Mouse (Mus musculus) heart, postnatal 4 days (tissue): Measurements from ENCODE around the gene Laptm5. TPM values are rescaled to one million over a fixed set of nuclear protein-coding genes. Genes with fewer than 3 reads are reported as not detected.

Source experiments
- DNase-seq: peaks from one replicate; pipeline ENCODE4 v3.0.0; 2021
- total RNA-seq, 2 experiments: library from RNA; stranded (reverse); gene quantifications; 2 replicates each; pipeline ENCODE4 v1.2.3; 2021

Gene Laptm5
- total RNA-seq, 2 experiments from 2014 or later = 10.1 to 13.4 TPM

DNA sequence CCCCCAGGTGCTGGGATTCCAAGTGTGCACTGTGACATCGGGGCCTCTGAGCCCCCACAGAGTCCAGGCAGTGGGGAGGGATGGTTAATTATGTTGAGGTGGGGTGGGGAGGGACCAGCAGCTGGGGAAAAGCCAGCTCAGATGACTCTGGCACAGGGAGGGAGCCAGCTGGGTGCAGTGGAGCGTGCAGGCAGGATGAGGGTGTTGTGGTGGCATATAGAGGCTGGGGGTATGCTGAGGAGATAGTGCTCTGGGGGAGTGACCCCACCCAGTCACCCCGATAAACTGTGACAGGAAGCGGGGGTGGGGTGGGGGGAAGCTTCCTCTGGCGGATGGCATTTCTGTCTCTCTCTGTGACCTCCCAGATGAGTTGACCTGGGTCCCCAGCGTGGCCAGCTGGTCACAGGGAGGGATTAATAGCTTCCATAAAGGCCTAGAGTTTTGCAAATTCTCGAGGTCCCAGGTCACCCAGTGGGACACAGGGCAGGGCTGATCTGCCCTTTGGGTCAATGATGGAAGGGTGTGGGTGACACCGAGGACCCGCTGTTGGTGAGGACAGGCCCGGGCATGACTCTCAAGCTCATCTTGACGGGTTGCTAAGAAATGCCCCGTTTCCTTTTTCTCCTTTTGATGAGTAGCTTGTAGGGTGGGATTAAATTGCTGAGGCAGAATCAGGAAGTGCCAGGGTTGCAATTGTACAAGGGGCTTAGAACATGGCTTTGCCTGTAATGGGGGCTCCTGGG lies 8.2 kb downstream of the Laptm5 start:
- DNase-seq = no peak

DNA sequence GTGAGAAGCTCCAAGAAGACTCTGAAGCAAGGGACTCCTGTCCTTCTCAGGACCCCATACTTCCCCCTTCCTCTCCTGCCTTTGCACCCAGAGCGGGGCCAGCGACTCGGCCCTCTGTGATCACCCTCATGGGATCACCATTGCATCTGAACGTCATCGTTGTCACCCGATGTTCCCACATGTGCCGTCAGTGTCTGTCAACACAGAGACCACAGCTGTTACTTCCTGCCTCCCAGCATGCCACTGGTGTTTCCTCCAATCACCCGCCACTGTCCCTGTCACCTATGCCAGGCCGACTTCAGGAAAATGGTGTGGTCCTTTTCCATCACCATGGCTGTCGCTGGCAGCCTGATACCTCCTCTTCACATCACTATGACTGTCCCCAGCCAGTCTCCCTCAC lies 9.1 kb downstream of the Laptm5 start:
- DNase-seq = no peak

GRCm38 (mm10) chr4:130926274-130926673 lies 13.3 kb downstream of the Laptm5 start:
- no peak for DNase-seq

DNA sequence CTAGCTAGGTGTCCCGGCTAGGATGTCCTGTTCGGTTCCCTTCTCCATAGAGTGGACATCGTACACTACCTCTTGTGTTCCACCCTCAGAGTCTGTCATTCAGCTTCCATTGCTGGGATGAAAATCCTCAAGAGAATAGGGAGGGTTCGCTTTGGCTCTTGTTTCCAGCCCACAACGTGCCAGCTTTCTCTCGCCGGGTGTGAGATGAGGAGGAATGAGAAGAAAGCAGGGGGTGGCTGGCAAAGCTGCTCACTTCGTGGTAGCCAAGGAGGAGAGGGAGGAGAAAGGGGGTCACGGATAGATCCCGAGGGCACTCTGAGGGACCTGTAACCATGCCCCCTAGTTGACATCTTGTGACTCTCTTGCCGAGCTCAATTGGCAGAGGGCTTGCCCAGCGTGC lies 14.9 kb downstream of the Laptm5 start:
- DNase-seq = no peak

GRCm38 (mm10) chr4:130942644-130943043 lies 29.7 kb downstream of the Laptm5 start:
- DNase-seq = no peak

GRCm38 (mm10) chr4:130944112-130944511 lies 31.2 kb downstream of the Laptm5 start, which contains the start of gene Matn1:
Gene Matn1 (plus strand): TSS chr4:130944385.
- DNase-seq = no peak

DNA sequence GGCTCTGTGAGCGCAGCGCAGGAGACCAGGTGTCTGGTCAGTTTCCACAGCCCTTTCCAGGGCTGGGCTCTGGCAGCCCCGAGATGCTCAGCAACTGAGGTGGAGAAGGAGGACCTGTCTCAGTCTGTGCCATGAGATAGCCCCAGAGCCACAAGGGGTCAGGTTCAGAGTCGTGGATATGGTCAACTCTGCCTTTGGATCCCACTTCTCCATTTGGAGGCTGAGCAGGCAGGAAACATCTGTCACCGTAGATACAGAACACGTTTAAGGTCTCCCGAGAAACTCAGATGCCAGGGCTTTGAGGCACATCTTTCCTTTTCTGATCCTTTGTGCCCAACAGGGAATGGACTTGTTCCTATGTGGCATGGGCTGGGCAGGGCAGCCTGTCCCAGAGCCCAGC lies 31.9 kb downstream of the Laptm5 start:
- no peak for DNase-seq

DNA sequence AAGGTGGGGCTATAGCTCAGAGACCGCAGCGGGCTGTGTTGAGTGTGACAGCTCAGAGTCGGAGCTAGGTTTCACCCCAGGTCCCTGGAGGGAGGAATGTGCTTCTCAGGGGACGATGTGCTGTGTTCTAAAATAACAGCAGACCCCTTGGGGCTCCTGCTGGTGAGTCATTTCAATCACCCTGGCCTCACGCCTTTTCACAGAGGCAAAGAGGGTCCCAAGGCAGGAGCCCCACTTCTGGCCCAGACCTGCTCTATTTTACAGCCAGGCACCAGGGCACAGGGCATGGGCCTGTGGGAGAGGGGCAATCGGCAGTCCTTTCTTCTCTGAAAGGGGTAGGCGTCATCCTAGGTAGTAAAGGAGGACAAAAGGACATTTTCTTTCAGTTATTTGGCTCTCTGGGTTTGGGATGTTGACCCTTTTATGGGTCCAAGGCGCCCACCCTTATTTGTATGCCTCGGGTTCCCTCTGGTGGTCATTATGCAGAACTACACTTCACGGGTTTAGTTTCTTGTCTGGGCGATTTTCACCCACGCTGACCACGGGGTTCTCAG lies 34.2 kb downstream of the Laptm5 start:
- DNase-seq = no peak

DNA sequence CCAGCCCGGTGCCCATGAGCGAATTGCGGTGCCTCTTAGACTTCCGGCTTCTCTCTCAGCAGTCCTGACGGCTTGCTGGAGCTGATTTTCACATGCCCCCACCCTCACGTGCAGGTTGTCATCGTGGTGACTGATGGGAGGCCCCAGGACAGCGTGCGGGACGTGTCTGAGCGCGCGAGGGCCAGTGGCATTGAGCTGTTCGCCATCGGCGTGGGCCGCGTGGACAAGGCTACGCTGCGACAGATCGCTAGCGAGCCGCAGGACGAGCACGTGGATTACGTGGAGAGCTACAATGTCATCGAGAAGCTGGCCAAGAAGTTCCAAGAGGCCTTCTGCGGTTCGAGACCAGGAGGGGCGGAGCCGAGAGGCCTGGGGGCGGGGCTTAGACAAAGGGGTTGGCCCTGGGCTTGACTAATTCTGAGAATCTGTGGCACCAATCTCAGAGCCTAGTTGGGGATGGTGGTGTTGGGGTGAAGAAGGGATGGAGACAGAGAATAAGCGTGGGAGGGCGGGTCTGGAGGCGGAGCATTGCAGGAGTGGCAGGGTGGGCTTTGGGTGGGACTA lies 37.0 kb downstream of the Laptm5 start:
- DNase-seq = no peak

DNA sequence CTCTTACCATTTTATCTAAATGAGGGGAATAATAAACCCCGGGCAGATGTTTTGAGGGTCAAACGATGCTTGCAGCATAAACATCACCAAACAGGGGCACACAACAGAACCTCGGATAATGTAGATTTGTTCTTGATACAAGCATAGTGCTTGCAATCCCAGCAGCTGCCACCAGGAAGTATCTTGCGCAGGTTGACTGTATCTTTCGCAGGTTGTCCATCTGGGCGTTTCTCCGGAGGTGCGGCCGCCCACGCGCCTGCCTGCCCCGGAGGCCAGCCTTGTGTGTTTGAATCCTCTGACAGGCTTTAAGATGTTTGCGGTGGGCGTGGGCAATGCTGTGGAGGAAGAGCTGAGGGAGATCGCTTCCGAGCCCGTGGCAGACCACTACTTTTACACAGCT lies 39.6 kb downstream of the Laptm5 start:
- peak; percentile 28 for DNase-seq

GRCm38 (mm10) chr4:130957156-130957555 lies 44.2 kb downstream of the Laptm5 start:
- no peak for DNase-seq

DNA sequence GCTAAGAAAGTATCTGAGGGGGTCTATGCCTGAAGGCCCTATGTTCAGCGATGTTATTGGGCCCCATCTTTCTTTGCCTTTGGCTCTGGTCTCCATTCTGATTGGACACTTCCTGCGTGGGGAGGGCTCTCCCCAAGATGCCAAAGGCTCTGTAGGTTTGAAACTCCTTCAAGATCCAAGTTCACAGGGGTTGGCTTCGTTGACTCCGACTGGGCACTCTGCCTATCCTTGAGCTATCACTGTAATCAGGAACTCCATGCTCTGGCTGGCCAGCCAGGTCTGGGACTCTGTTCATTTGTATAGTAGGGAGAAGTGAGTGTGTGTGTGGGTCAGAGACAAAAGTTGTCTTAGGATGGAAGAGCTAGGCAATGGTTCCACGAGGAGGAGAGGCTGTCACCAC lies 45.9 kb downstream of the Laptm5 start:
- DNase-seq = no peak

- DNase-seq = no peak
Measured at GRCm38 (mm10) chr4:130959678-130960077, 46.8 kb downstream of the Laptm5 start.

DNA sequence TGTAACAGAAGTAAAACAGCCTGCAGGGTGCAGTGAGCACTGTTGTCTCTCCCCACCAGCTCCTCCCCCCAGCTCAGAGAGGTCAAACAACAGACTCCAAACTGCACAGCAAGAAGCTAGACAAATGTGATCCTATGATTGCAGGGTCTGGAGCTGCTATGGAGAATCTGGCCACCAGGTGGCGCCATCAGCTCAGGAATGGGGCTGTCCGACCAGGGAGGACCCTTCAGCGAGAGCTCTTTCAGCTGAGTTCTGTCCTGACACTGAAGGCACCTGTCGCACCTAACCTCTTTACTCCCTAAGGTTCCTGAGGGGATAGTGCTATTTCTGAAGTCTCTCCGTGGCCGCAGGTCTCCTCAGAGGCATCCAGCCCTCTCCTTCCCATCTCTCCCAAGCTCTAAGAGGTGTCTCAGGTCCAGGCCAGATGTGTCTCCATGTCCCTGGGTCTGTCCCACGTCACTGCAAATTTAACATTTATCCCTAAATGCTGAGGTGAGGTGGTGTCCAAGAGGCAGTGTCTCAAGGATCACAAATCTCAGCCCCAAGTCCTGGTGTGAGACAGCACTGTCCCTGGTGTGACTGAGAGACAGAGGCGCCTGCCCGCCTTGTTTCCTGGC lies 47.3 kb downstream of the Laptm5 start:
- peak; percentile 93 for DNase-seq

GRCm38 (mm10) chr4:130971278-130971677 lies 58.4 kb downstream of the Laptm5 start:
- DNase-seq = no peak

GRCm38 (mm10) chr4:130972421-130972829 lies 59.5 kb downstream of the Laptm5 start:
- peak; percentile 78 for DNase-seq

DNA sequence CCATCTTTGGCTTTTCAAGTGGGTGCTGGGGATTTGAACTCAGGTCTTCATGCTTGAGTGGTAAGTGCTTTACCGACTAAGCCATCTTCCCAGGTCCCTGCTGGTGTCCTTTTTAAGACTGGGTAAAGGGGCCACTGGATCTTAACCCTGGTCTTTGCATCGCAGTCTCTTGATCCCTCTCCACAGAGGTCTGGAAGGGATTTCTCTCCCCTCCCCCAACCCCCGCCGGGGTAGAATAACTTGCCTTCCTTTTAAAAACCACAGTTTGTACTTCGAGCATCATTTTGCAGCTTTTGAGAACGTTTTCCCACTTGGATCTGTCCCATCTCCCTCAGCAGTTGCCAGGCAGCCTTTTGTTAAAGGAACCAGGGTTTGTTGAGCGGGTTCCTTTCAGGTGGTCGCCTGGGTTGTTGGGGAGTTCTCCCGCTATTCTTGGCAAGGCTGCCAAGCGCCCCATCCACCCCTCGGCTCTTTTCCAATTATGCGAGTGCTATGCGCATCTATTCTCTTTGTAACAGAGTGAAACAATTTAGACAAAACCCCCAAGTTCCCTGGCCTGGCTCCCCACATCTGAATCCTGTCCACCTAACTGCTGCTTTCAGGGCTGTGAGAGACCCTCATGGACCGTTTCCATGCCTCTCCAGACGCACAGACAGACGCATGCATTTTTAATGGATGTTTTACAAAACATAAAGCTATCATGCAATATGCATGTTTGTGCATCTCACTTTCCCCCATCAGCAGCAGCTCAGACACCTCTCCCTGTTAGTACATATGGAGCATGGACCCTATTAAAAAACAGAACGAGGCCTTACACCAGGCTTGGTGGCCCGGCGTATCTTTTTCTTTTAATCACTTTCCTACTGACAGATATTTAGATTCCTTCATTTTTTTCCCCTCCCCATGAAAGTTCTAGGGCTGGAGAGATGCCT lies 60.7 kb downstream of the Laptm5 start:
- DNase-seq = no peak

- DNase-seq = peak; percentile 42
Measured at GRCm38 (mm10) chr4:130978981-130979380, 66.1 kb downstream of the Laptm5 start.

DNA sequence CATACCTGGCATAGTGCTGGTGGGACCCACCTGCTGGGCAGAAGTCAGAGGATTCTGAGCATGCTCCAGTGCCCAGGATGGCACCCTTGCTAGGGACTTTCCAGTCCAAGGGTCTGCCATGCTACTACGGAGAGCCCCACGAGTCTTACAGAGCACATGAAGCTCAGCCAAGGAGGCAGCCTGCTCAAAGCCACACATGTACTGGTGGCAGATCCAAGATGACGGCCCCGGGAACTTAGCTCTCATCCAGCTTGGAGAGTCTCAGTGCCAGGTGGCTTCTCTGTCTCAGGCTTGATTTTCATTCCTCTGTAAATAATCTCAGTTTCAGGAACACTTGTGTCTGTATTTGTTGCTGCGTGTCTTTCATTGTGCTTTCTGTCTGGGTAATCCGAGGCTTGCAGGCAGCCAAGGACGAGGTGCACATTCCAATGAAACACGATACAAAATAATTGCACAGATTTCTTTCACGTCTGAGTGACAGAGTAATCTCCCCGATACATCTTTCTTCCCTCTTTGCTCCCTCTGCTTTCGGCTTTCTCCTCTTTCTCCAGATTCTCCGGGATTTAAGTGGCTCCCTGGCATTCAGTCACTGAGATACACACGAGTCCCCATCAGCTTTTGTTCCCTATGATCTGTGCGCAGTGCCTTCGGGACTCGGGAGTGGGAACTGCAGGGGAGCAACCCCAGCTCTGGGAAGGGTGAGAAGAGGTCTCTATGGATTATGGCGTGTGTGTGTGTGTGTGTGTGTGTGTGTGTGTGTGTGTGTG lies 71.7 kb downstream of the Laptm5 start:
- no peak for DNase-seq
